Mouse (Mus musculus): Measurements from ENCODE around the gene Tff3. TPM values are rescaled to one million over a fixed set of nuclear protein-coding genes. Genes with fewer than 3 reads are reported as not detected.

Tff3 gene
- polyA plus RNA-seq, 1 experiment from 2014 or later: 426 TPM

DNA sequence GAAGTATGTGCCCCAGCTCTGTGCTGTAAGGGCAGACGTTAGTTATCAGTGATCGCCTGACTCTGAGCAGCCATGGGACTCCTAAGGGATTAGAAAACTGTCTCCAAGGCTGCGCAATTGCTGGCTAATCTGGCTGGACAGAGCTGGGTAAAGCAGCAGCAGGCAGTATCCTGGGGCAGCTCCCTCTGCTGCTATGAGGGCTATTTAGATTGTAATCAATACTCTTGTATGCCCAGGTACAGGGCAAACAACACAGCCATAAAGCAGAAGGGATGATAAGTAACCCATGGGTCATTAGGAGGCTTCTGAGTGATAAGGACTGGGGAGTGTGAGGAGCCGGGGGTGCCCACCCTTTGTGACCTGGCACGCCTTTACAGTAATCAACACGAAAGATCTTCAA lies 5.5 kb upstream of the Tff3 start:
- WGBS: 64% methylated on average over 6 of the region's 6 CpGs
- no peaks in the 10 kb centered on the region for H3K27me3 ChIP-seq (replicated peaks; ENCODE audit: control insufficient read depth, insufficient read depth, low read length)
- 0 out of 2 replicates have a peak, but pooled peaks cover 2% of the 10 kb centered on the region for H3K4me1 ChIP-seq (replicated peaks; ENCODE audit: control insufficient read depth, insufficient read depth, low read length)
- no peaks in the 10 kb centered on the region for H3K36me3 ChIP-seq (ENCODE audit: control insufficient read depth, insufficient read depth, low read length)
- DNase-seq (ENCODE audit: low spot score): no peak
- H3K4me3 ChIP-seq (ENCODE audit: low read depth, low read length): no peak overlapping the region
- no peak overlapping the region for H3K9ac ChIP-seq (ENCODE audit: low read length)
- peak; percentile 11; the same call in 1 of the 2 replicates for ATAC-seq (replicated peaks; ENCODE audit: low FRiP score, low TSS enrichment, low read depth)
- H3K9me3 ChIP-seq (ENCODE audit: control insufficient read depth, low read length): no peaks in the 10 kb centered on the region
- no peak overlapping the region for H3K4me2 ChIP-seq (ENCODE audit: low read length)
- H3K27ac ChIP-seq (ENCODE audit: low read depth): peak overlapping the region; percentile 34; the same call in 1 of the 2 replicates

GRCm38 (mm10) chr17:31133776-31134175 lies 4.3 kb upstream of the Tff3 start:
- no peaks in the 10 kb centered on the region for H3K9me3 ChIP-seq (ENCODE audit: control insufficient read depth, low read length)
- H3K27me3 ChIP-seq (replicated peaks; ENCODE audit: control insufficient read depth, insufficient read depth, low read length): no peaks in the 10 kb centered on the region
- no peak overlapping the region for H3K27ac ChIP-seq (ENCODE audit: low read depth)
- H3K4me3 ChIP-seq (ENCODE audit: low read depth, low read length): no peak overlapping the region
- no peaks in the 10 kb centered on the region for H3K36me3 ChIP-seq (ENCODE audit: control insufficient read depth, insufficient read depth, low read length)
- 0 out of 2 replicates have a peak, but pooled peaks cover 2% of the 10 kb centered on the region for H3K4me1 ChIP-seq (replicated peaks; ENCODE audit: control insufficient read depth, insufficient read depth, low read length)
- H3K4me2 ChIP-seq (ENCODE audit: low read length): no peak overlapping the region
- WGBS: 55% methylated on average over 15 of the region's 15 CpGs
- H3K9ac ChIP-seq (ENCODE audit: low read length): no peak overlapping the region
- ATAC-seq (replicated peaks; ENCODE audit: low FRiP score, low TSS enrichment, low read depth): no peak
- no peak for DNase-seq (ENCODE audit: low spot score)

DNA sequence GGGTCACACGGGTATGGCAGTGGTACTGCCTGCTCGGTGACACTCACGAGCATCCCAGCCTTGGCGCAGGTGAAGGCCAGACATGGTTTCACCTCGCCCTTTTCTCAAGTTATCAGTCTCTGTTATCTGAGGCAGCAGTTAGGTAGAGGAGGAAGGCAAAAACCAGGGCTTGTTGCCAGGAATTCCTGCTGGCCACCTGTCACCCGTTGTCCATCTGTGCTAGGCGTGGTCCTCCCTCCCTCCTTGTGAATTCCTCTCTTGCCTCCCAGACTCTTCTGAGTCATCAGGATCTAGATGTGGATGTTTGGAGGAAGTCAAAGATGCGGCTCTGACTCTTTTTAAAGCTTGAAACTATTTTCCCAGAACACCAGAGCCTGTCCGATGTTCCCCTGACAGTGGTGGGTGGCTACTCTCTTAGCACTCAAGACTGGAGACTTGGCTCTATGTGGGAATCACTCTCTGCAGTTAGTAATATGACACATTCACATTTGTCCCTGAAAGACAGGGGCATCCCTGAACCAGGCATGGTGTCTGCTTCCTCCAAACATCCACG lies 1.9 kb upstream of the Tff3 start:
- DNase-seq (ENCODE audit: low spot score): no peak
- no peaks in the 10 kb centered on the region for H3K27me3 ChIP-seq (replicated peaks; ENCODE audit: control insufficient read depth, insufficient read depth, low read length)
- 0 out of 2 replicates have a peak, but pooled peaks cover 2% of the 10 kb centered on the region for H3K4me1 ChIP-seq (replicated peaks; ENCODE audit: control insufficient read depth, insufficient read depth, low read length)
- H3K27ac ChIP-seq (ENCODE audit: low read depth): no peak overlapping the region
- 64% methylated on average over 10 of the region's 10 CpGs for WGBS
- no peak for ATAC-seq (replicated peaks; ENCODE audit: low FRiP score, low TSS enrichment, low read depth)
- no peak overlapping the region for H3K9ac ChIP-seq (ENCODE audit: low read length)
- H3K4me2 ChIP-seq (ENCODE audit: low read length): no peak overlapping the region
- no peaks in the 10 kb centered on the region for H3K36me3 ChIP-seq (ENCODE audit: control insufficient read depth, insufficient read depth, low read length)
- no peaks in the 10 kb centered on the region for H3K9me3 ChIP-seq (ENCODE audit: control insufficient read depth, low read length)
- H3K4me3 ChIP-seq (ENCODE audit: low read depth, low read length): no peak overlapping the region

DNA sequence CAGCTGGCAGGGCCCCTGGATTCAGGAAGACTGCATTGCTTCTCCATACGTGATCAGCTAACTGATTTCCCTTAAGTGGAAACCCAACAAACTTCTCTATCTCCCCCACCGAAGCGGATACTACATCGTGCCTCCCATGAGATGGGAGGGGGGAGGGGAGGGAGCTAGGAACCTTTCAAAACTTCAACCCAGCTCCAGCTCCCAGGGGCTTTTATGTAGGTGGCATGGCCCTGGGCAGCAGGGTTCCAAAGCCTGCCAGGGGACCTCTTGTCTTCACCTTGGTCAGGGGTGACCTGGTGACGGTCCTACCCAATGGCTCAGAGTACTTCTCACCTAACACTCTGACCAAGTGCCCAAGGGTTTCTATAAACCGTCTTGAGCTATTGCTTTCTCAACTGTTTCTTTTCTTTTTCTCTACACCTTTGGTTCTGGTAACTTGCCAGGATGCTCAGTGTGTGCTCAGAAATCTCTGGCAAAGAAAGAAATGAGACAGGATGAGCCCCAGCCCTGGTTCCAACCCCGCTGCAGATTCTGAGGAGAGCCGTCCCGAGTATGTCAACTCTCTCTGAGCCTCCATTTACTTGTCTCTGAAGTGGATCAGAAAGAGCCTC lies 633 bp downstream of the Tff3 start:
- WGBS: 80% methylated on average over 9 of the region's 9 CpGs
- Histone ChIP-seq H3K36me3 (ENCODE audit: control insufficient read depth, insufficient read depth, low read length) (no peaks in the 10 kb centered on the region), H3K27ac (ENCODE audit: low read depth) (no peak overlapping the region), H3K4me2 (ENCODE audit: low read length) (no peak overlapping the region), H3K4me3 (ENCODE audit: low read depth, low read length) (no peak overlapping the region), H3K27me3 (replicated peaks; ENCODE audit: control insufficient read depth, insufficient read depth, low read length) (no peaks in the 10 kb centered on the region), H3K4me1 (replicated peaks; ENCODE audit: control insufficient read depth, insufficient read depth, low read length) (0 out of 2 replicates have a peak, but pooled peaks cover 1% of the 10 kb centered on the region), H3K9me3 (ENCODE audit: control insufficient read depth, low read length) (no peaks in the 10 kb centered on the region), H3K9ac (ENCODE audit: low read length) (no peak overlapping the region)
- no peak for ATAC-seq (replicated peaks; ENCODE audit: low FRiP score, low TSS enrichment, low read depth)
- DNase-seq (ENCODE audit: low spot score): no peak

DNA sequence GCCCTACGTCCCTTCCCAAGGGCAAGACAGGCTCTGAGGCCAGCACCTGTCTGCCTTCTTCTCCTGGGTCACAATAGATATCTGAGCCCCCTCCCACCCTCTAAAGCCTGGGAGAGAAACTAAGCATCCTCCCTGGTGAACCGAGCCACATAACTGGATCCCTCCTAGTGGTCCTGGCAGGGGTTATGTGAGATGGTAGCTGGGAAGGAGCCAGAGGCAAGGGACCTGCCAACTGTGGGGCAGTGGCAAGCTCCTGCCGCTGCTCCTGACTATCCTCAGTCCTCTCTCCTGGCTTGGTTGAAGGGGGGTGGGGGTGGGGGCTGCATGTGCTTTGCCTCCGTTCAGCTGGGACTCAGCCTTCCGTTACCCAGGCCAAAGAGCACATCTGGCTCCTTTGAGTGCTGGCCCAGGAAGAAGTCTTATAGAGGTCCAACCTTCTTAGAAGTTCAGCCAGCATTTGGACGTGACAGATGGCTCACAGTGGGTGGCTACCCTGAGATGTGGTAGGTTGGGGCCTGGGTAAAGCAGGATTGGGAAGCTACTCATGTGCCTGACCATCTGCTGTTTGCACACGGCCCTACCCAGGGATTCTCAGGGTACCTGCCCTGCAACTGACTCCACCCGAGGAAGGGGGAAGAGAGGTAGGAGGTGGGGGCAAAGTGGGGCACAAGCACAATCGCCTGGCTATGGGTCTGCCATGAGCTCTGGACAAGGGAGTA lies 3.7 kb downstream of the Tff3 start:
- WGBS: 43% methylated on average over 9 of the region's 9 CpGs
- Histone ChIP-seq H3K27ac (ENCODE audit: low read depth) (no peak overlapping the region), H3K9ac (ENCODE audit: low read length) (no peak overlapping the region), H3K36me3 (ENCODE audit: control insufficient read depth, insufficient read depth, low read length) (no peaks in the 10 kb centered on the region), H3K4me1 (replicated peaks; ENCODE audit: control insufficient read depth, insufficient read depth, low read length) (no peaks in the 10 kb centered on the region), H3K9me3 (ENCODE audit: control insufficient read depth, low read length) (no peaks in the 10 kb centered on the region), H3K27me3 (replicated peaks; ENCODE audit: control insufficient read depth, insufficient read depth, low read length) (no peaks in the 10 kb centered on the region), H3K4me3 (ENCODE audit: low read depth, low read length) (no peak overlapping the region), H3K4me2 (ENCODE audit: low read length) (no peak overlapping the region)
- ATAC-seq (replicated peaks; ENCODE audit: low FRiP score, low TSS enrichment, low read depth): no peak
- DNase-seq (ENCODE audit: low spot score): no peak

DNA sequence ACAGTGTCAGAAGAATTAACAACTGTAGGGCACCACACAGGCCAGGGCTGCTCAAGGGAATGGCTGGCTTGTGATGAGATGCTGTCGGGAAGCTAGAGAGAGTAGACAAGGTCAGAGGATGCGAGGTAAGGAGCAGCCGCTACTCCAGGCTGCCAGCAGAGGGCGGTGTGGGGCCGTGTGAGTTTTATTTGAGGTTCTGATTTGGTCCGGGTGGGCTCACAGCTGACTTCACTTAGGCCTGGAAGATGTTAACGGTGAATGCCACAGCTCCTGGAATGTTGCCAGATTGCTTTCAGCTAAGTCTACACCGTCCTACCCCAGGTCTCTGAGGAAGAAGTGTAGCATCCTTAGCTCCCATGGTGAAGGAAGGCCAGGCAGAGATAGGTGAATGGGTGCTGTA lies 7.5 kb downstream of the Tff3 start:
- no peak overlapping the region for H3K4me2 ChIP-seq (ENCODE audit: low read length)
- DNase-seq (ENCODE audit: low spot score) (peak; percentile 87), ATAC-seq (replicated peaks; ENCODE audit: low FRiP score, low TSS enrichment, low read depth) (no peak; the same call in 1 of the 2 replicates)

GRCm38 (mm10) chr17:31119429-31119828 lies 10.0 kb downstream of the Tff3 start:
- H3K9ac ChIP-seq (ENCODE audit: low read length): no peak overlapping the region
- ATAC-seq (replicated peaks; ENCODE audit: low FRiP score, low TSS enrichment, low read depth) (0 out of 2 replicates have a peak, but pooled peaks have one; percentile 26), DNase-seq (ENCODE audit: low spot score) (peak; percentile 85)
- H3K27me3 ChIP-seq (replicated peaks; ENCODE audit: control insufficient read depth, insufficient read depth, low read length): no peaks in the 10 kb centered on the region
- H3K36me3 ChIP-seq (ENCODE audit: control insufficient read depth, insufficient read depth, low read length): no peaks in the 10 kb centered on the region
- no peak overlapping the region for H3K27ac ChIP-seq (ENCODE audit: low read depth)
- 5% methylated on average over 7 of the region's 7 CpGs for WGBS
- H3K4me2 ChIP-seq (ENCODE audit: low read length): no peak overlapping the region
- no peaks in the 10 kb centered on the region for H3K9me3 ChIP-seq (ENCODE audit: control insufficient read depth, low read length)
- no peaks in the 10 kb centered on the region for H3K4me1 ChIP-seq (replicated peaks; ENCODE audit: control insufficient read depth, insufficient read depth, low read length)
- H3K4me3 ChIP-seq (ENCODE audit: low read depth, low read length): no peak overlapping the region

More for the DNA sequence above, 7.5 kb downstream of the Tff3 start:
- Histone ChIP-seq H3K27ac (ENCODE audit: low read depth) (no peak overlapping the region), H3K4me1 (replicated peaks; ENCODE audit: control insufficient read depth, insufficient read depth, low read length) (no peaks in the 10 kb centered on the region), H3K9ac (ENCODE audit: low read length) (no peak overlapping the region), H3K9me3 (ENCODE audit: control insufficient read depth, low read length) (no peaks in the 10 kb centered on the region), H3K27me3 (replicated peaks; ENCODE audit: control insufficient read depth, insufficient read depth, low read length) (no peaks in the 10 kb centered on the region), H3K36me3 (ENCODE audit: control insufficient read depth, insufficient read depth, low read length) (no peaks in the 10 kb centered on the region), H3K4me3 (ENCODE audit: low read depth, low read length) (no peak overlapping the region)
- 4% methylated on average over 8 of the region's 8 CpGs for WGBS

DNA sequence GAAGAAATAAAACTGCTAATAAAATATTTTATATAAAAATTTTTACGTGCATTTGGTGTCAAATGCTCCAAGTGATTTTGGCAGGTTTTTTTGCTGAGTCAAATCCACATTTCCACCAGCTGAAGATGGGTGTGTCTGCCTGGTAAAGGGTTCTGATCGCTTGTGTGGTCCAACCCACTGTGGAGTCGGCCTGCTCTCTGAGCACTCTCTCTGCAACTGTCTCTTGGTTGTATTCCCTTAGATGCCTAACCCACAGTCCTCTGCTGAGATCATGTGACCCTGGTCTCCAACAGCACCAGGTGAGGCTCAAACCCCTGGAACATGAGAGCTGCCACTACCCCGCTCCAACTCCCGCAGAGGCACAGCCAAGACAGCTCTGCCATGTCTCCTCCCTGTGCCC lies 11.5 kb downstream of the Tff3 start:
- no peaks in the 10 kb centered on the region for H3K27me3 ChIP-seq (replicated peaks; ENCODE audit: control insufficient read depth, insufficient read depth, low read length)
- no peak for ATAC-seq (replicated peaks; ENCODE audit: low FRiP score, low TSS enrichment, low read depth)
- WGBS: 85% methylated on average over 5 of the region's 5 CpGs
- H3K36me3 ChIP-seq (ENCODE audit: control insufficient read depth, insufficient read depth, low read length): no peaks in the 10 kb centered on the region
- no peak overlapping the region for H3K4me2 ChIP-seq (ENCODE audit: low read length)
- no peak overlapping the region for H3K4me3 ChIP-seq (ENCODE audit: low read depth, low read length)
- no peak for DNase-seq (ENCODE audit: low spot score)
- H3K4me1 ChIP-seq (replicated peaks; ENCODE audit: control insufficient read depth, insufficient read depth, low read length): no peaks in the 10 kb centered on the region
- no peak overlapping the region for H3K9ac ChIP-seq (ENCODE audit: low read length)
- no peak overlapping the region for H3K27ac ChIP-seq (ENCODE audit: low read depth)
- H3K9me3 ChIP-seq (ENCODE audit: control insufficient read depth, low read length): no peaks in the 10 kb centered on the region

Data from intestine, embryonic 14.5 days (tissue).